Mouse (Mus musculus) neutrophil, adult 59 days (primary cell): ENCODE results near the gene Cyp2c67. TPM values are rescaled to one million over a fixed set of nuclear protein-coding genes. Genes with fewer than 3 reads are reported as not detected.

ENCODE experiments used
- total RNA-seq, 2 experiments: library from RNA; stranded (reverse); gene quantifications; 1 replicate in 1 of 2; 2 replicates in 1 of 2; pipeline ENCODE4 v1.2.4; 2023

The Cyp2c67 gene
- total RNA-seq: not detected

DNA sequence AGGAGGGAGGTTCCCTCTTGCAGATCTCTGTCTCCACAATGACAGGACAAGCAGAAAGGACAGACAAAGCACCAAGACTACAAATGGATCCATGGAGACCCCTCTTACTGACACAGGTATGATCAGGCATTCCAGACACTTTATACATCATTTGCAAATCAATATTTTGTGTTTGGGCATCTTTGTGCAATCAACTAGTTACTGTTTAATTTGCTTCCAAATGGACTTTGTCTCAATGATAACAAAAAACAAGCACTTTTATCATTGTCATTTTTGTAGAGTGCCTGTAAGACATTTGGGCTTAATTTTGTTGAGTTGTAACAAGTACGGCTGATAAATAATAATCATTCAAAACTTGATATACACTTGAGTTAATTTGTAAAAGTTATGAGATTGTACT is at the start of gene Cyp2c67:
Cyp2c67 (minus strand) TSS at position 114 of the 400 bp plus-strand sequence.

Other genes starting within 250 kb of the Cyp2c67 start
- not detected for gene Cyp2c38, start 186.0 kb downstream of the Cyp2c67 start, total RNA-seq
- not detected for gene Cyp2c39, start 138.2 kb downstream of the Cyp2c67 start, total RNA-seq
- not detected for gene Cyp2c68, start 92.0 kb upstream of the Cyp2c67 start, total RNA-seq
- not detected for gene Cyp2c40, start 163.8 kb upstream of the Cyp2c67 start, total RNA-seq
- gene Cyp2c69, start 237.7 kb upstream of the Cyp2c67 start, total RNA-seq: not detected